Mouse (Mus musculus) hindbrain, embryonic 13.5 days (tissue): ENCODE data around the gene Fsd1. TPM values are rescaled to one million over a fixed set of nuclear protein-coding genes. Genes with fewer than 3 reads are reported as not detected.
A peak's percentile ranks its signal among the peaks of the same experiment; 100 is the strongest.

ENCODE experiments used
- ATAC-seq: fragments of 200-750 bp; cut with Nextera tagmentation; 2 replicates; pipeline ENCODE4 v1.8.0; 2017; ENCODE audit warnings: moderate TSS enrichment; ENCODE audit not compliant: low FRiP score
- H3K27ac ChIP-seq: fragments of 300-500 bp; sonication (generic); 2 replicates; pipeline ENCODE4 v1.5.1; 2015; ENCODE audit warnings: inconsistent platforms, mild to moderate bottlenecking, moderate library complexity
- H3K27me3 ChIP-seq: fragments of 300-500 bp; sonication (generic); 2 replicates; pipeline ENCODE4 v1.6.1; 2015; ENCODE audit warnings: mild to moderate bottlenecking, inconsistent platforms
- H3K36me3 ChIP-seq: fragments of 300-500 bp; sonication (generic); 2 replicates; pipeline ENCODE4 v1.6.1; 2015; ENCODE audit warnings: mild to moderate bottlenecking, inconsistent platforms
- H3K4me1 ChIP-seq: fragments of 300-500 bp; sonication (generic); replicated peaks from 2 replicates; pipeline ENCODE4 v1.6.1; 2015; ENCODE audit warnings: inconsistent platforms
- H3K4me2 ChIP-seq: fragments of 300-500 bp; sonication (generic); 2 replicates; pipeline ENCODE4 v1.6.1; 2015; ENCODE audit warnings: inconsistent platforms, mild to moderate bottlenecking, moderate library complexity
- H3K4me3 ChIP-seq: fragments of 300-500 bp; sonication (generic); 2 replicates; pipeline ENCODE4 v1.5.1; 2015; ENCODE audit warnings: mild to moderate bottlenecking, inconsistent platforms
- H3K9ac ChIP-seq: fragments of 300-500 bp; sonication (generic); 2 replicates; pipeline ENCODE4 v1.6.1; 2015; ENCODE audit warnings: mild to moderate bottlenecking, inconsistent platforms
- H3K9me3 ChIP-seq: fragments of 300-500 bp; sonication (generic); 2 replicates; pipeline ENCODE4 v1.6.1; 2016; ENCODE audit warnings: inconsistent platforms
- WGBS: fragments of 180-500 bp; shearing (Covaris S2); methylation state at CpG from one replicate; pipeline ENCODE4 v1.1.7; 2015; 5-methylcytosine and 5-hydroxymethylcytosine counted together
- polyA plus RNA-seq: library from polyadenylated mRNA; unstranded; fragments of >200 nt; fragmentation: Nextera tagmentation; extraction: Ambion mirVana; gene quantifications from 2 replicates; pipeline ENCODE4 v1.2.1, GENCODE M21; 2015

The Fsd1 gene
- polyA plus RNA-seq, 1 experiment from 2014 or later: 159 TPM

- H3K9me3 ChIP-seq: no peaks in the 10 kb centered on the region
- peak overlapping the region; percentile 65 for H3K4me2 ChIP-seq
- H3K36me3 ChIP-seq: 0 out of 2 replicates have a peak, but pooled peaks cover 5% of the 10 kb centered on the region
- peak overlapping the region; percentile 70 for H3K9ac ChIP-seq
- peak overlapping the region; percentile 66 for H3K27ac ChIP-seq
- peak; percentile 52 for ATAC-seq
- H3K4me3 ChIP-seq: peak overlapping the region; percentile 48
- under 1% methylated on average over 24 of the region's 26 CpGs for WGBS
- peaks cover 43% of the 10 kb centered on the region for H3K4me1 ChIP-seq
- peaks cover 23% of the 10 kb centered on the region for H3K27me3 ChIP-seq
Observed at GRCm38 (mm10) chr17:55956129-55956528, 30.2 kb upstream of the Fsd1 start.

- peak overlapping the region; percentile 48 for H3K4me3 ChIP-seq
- peaks cover 43% of the 10 kb centered on the region for H3K4me1 ChIP-seq
- ATAC-seq: no peak
- peaks cover 10% of the 10 kb centered on the region for H3K36me3 ChIP-seq
- H3K27ac ChIP-seq: peak overlapping the region; percentile 66
- H3K27me3 ChIP-seq: peaks cover 23% of the 10 kb centered on the region
- peak overlapping the region; percentile 70 for H3K9ac ChIP-seq
- peak overlapping the region; percentile 65 for H3K4me2 ChIP-seq
- WGBS: 39% methylated on average over 6 of the region's 6 CpGs
- no peaks in the 10 kb centered on the region for H3K9me3 ChIP-seq
Observed at GRCm38 (mm10) chr17:55956591-55956990, 29.7 kb upstream of the Fsd1 start.

- peak overlapping the region; percentile 59; the same call in 1 of the 2 replicates for H3K9ac ChIP-seq
- ATAC-seq: no peak
- peak overlapping the region; percentile 65 for H3K4me2 ChIP-seq
- peaks cover 16% of the 10 kb centered on the region for H3K36me3 ChIP-seq
- no peak overlapping the region for H3K4me3 ChIP-seq
- peaks cover 23% of the 10 kb centered on the region for H3K27me3 ChIP-seq
- H3K9me3 ChIP-seq: no peaks in the 10 kb centered on the region
- 15% methylated on average over 9 of the region's 9 CpGs for WGBS
- H3K4me1 ChIP-seq: peaks cover 43% of the 10 kb centered on the region
- H3K27ac ChIP-seq: peak overlapping the region; percentile 58; the same call in 1 of the 2 replicates
Observed at GRCm38 (mm10) chr17:55957168-55957567, 29.1 kb upstream of the Fsd1 start.

GRCm38 (mm10) chr17:55957726-55958583 is 28.4 kb upstream of the Fsd1 start:
- no peak for ATAC-seq
- H3K4me1 ChIP-seq: peaks cover 44% of the 10 kb centered on the region
- peak overlapping the region; percentile 74 for H3K4me2 ChIP-seq
- H3K4me3 ChIP-seq: peak overlapping the region; percentile 51
- WGBS: 77% methylated on average over 13 of the region's 13 CpGs
- H3K27ac ChIP-seq: peak overlapping the region; percentile 94
- H3K9ac ChIP-seq: peak overlapping the region; percentile 74
- no peaks in the 10 kb centered on the region for H3K9me3 ChIP-seq
- H3K36me3 ChIP-seq: peaks cover 21% of the 10 kb centered on the region
- H3K27me3 ChIP-seq: peaks cover 18% of the 10 kb centered on the region

GRCm38 (mm10) chr17:55958584-55958886 is 27.8 kb upstream of the Fsd1 start:
- Histone ChIP-seq H3K4me2 (peak overlapping the region; percentile 74), H3K27me3 (peaks cover 18% of the 10 kb centered on the region), H3K9me3 (no peaks in the 10 kb centered on the region), H3K9ac (peak overlapping the region; percentile 74), H3K4me3 (peak overlapping the region; percentile 51), H3K27ac (peak overlapping the region; percentile 94), H3K4me1 (peaks cover 49% of the 10 kb centered on the region), H3K36me3 (peaks cover 26% of the 10 kb centered on the region)
- no peak for ATAC-seq
- WGBS: 27% methylated on average over 2 of the region's 2 CpGs

- WGBS: under 1% methylated on average over 46 of the region's 46 CpGs
- Histone ChIP-seq H3K4me3 (peak within 1 kb of the TSS; percentile 51), H3K9me3 (no peaks in the 10 kb centered on the region), H3K4me1 (peaks cover 49% of the 10 kb centered on the region), H3K27ac (peak within 1 kb of the TSS; percentile 94), H3K4me2 (peak within 1 kb of the TSS; percentile 74), H3K36me3 (peaks cover 28% of the 10 kb centered on the region), H3K9ac (peak within 1 kb of the TSS; percentile 74), H3K27me3 (peaks cover 13% of the 10 kb centered on the region)
- ATAC-seq: peak; percentile 89
Observed at GRCm38 (mm10) chr17:55958918-55959728, 27.2 kb upstream of the Fsd1 start, which contains the start of gene Yju2. Gene Yju2 (plus strand): TSS chr17:55959099.

- Histone ChIP-seq H3K4me3 (peak overlapping the region; percentile 51), H3K4me1 (peaks cover 49% of the 10 kb centered on the region), H3K9ac (peak overlapping the region; percentile 61), H3K27ac (peak overlapping the region; percentile 94), H3K36me3 (peaks cover 38% of the 10 kb centered on the region), H3K9me3 (no peaks in the 10 kb centered on the region), H3K4me2 (peak overlapping the region; percentile 74), H3K27me3 (peaks cover 3% of the 10 kb centered on the region)
- WGBS: 77% methylated on average over 10 of the region's 10 CpGs
- ATAC-seq: no peak
Observed at GRCm38 (mm10) chr17:55959946-55960740, 26.2 kb upstream of the Fsd1 start.

- Histone ChIP-seq H3K9ac (no peak overlapping the region), H3K4me1 (peaks cover 45% of the 10 kb centered on the region), H3K36me3 (peaks cover 44% of the 10 kb centered on the region), H3K27me3 (no peaks in the 10 kb centered on the region), H3K4me3 (no peak overlapping the region), H3K27ac (no peak overlapping the region), H3K4me2 (no peak overlapping the region), H3K9me3 (no peaks in the 10 kb centered on the region)
- no peak for ATAC-seq
Observed at GRCm38 (mm10) chr17:55960791-55961190, 25.5 kb upstream of the Fsd1 start.

- Histone ChIP-seq H3K27ac (no peak overlapping the region), H3K9me3 (no peaks in the 10 kb centered on the region), H3K36me3 (peaks cover 52% of the 10 kb centered on the region), H3K4me3 (no peak overlapping the region), H3K27me3 (no peaks in the 10 kb centered on the region), H3K9ac (no peak overlapping the region), H3K4me1 (peaks cover 37% of the 10 kb centered on the region), H3K4me2 (no peak overlapping the region)
- no peak for ATAC-seq
- WGBS: 97% methylated on average over 7 of the region's 7 CpGs
Observed at GRCm38 (mm10) chr17:55961631-55962030, 24.7 kb upstream of the Fsd1 start.

GRCm38 (mm10) chr17:55963171-55963570 is 23.1 kb upstream of the Fsd1 start:
- H3K36me3 ChIP-seq: peaks cover 67% of the 10 kb centered on the region
- no peaks in the 10 kb centered on the region for H3K27me3 ChIP-seq
- peaks cover 30% of the 10 kb centered on the region for H3K4me1 ChIP-seq
- H3K9ac ChIP-seq: no peak overlapping the region
- 83% methylated on average over 14 of the region's 14 CpGs for WGBS
- H3K4me2 ChIP-seq: no peak overlapping the region
- ATAC-seq: no peak
- H3K9me3 ChIP-seq: no peaks in the 10 kb centered on the region
- H3K27ac ChIP-seq: no peak overlapping the region
- H3K4me3 ChIP-seq: no peak overlapping the region

GRCm38 (mm10) chr17:55964496-55964895 is 21.8 kb upstream of the Fsd1 start:
- no peak overlapping the region for H3K4me3 ChIP-seq
- 94% methylated on average over 10 of the region's 10 CpGs for WGBS
- no peaks in the 10 kb centered on the region for H3K27me3 ChIP-seq
- no peak for ATAC-seq
- no peak overlapping the region for H3K27ac ChIP-seq
- H3K4me1 ChIP-seq: peaks cover 39% of the 10 kb centered on the region
- H3K9ac ChIP-seq: no peak overlapping the region
- peaks cover 67% of the 10 kb centered on the region for H3K36me3 ChIP-seq
- no peak overlapping the region for H3K4me2 ChIP-seq
- H3K9me3 ChIP-seq: no peaks in the 10 kb centered on the region

- H3K9me3 ChIP-seq: no peaks in the 10 kb centered on the region
- peaks cover 39% of the 10 kb centered on the region for H3K4me1 ChIP-seq
- 84% methylated on average over 9 of the region's 9 CpGs for WGBS
- H3K4me2 ChIP-seq: no peak overlapping the region
- H3K36me3 ChIP-seq: peaks cover 67% of the 10 kb centered on the region
- H3K4me3 ChIP-seq: no peak overlapping the region
- no peak for ATAC-seq
- no peak overlapping the region for H3K27ac ChIP-seq
- no peak overlapping the region for H3K9ac ChIP-seq
- no peaks in the 10 kb centered on the region for H3K27me3 ChIP-seq
Observed at GRCm38 (mm10) chr17:55964996-55965395, 21.3 kb upstream of the Fsd1 start.
